Mouse (Mus musculus) layer of hippocampus, postnatal 10 days (tissue): ENCODE measurements around the gene Des. TPM values are rescaled to one million over a fixed set of nuclear protein-coding genes. Genes with fewer than 3 reads are reported as not detected.
A peak's percentile ranks its signal among the peaks of the same experiment; 100 is the strongest.

Experiments used
- DNase-seq, 2 experiments: peaks; one replicate each; pipeline ENCODE4 v3.0.0; 2021; ENCODE audit warnings: low spot score in 2 of 2
- total RNA-seq, 2 experiments: library from RNA; stranded (reverse); gene quantifications; 2 replicates each; pipeline ENCODE4 v1.2.3; 2021

Gene Des
- total RNA-seq, 2 experiments from 2014 or later, result 1.2 to 1.8 TPM

DNA sequence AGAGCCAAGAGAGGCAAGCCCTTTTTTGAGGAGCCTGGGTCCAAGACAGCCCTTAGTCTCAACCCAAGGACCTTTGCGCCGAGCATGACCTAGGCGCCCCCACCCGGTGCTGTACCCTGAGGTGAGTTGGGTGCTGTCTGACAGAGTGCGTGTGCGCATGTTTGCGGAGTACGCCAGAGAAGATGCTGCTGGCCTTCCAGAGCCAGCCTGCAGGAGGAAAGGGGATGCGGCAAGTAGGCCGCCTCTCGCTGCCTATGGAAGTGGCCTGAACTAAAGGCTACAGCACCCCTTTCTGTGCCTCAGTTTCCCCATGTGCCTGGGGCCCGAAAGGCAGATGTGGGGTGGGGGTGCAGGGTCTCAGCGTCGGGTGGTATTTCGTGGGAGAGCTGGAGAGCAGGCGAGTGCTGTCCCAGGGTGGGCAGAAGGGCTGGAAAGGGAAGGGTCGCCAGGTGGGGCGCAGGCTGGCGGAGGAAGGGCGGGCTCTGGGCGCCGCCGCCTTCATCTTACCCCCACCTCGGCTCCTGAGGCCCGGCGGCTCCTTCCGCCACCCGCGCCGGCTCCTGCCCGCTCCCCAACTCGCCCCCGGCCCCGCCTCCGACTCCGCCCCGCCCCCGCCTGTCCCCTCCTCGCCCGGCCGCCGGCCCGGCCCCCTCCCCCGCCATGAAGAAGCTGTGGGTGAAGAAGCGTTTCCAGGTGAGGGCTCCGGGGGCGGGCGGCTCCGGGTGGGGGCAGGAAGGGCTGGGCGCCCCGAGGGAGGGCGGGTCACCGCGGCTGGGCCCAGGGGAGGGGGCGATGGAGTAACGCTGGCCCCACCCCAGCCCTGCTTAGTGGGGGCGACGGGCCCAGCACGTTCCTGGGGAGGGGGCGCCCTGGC lies 21.6 kb downstream of the Des start:
- DNase-seq, result peak; percentile 28 to 63

DNA sequence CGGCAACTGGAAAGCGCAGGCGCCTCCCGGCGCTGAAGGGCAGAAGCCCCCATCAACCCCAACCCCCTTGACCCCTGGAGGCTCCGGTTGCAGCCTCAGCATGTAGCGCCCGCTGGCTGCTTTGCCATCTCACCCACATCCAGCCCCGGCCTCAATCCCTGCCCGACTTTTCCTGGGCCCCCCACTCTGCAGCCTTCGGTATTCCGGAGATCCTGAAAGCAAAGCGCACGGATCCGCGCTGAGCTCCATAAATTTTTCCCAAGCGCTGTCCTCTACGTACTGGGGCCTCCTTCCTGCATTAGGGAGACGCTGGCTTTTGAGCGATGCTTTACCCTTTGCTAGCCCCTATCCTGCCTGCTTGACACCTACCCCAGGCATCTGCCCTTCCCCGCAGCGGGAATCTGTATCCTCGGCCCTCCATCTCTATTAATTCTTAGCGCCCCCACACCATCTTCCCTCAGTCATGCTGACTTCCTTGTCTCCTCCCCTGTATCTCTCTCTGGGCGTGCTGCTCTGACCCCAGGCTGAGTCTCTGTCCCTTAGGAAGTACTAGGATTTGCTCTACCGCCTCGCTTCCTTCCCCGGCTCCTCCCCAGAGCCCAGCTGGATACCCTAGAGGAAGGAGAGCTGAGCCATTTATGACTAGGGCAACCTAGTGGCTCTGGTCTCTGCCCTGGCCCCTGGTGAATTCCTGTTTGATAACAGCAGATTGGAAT lies 22.4 kb downstream of the Des start:
- peak; percentile 37 to 45 for DNase-seq

DNA sequence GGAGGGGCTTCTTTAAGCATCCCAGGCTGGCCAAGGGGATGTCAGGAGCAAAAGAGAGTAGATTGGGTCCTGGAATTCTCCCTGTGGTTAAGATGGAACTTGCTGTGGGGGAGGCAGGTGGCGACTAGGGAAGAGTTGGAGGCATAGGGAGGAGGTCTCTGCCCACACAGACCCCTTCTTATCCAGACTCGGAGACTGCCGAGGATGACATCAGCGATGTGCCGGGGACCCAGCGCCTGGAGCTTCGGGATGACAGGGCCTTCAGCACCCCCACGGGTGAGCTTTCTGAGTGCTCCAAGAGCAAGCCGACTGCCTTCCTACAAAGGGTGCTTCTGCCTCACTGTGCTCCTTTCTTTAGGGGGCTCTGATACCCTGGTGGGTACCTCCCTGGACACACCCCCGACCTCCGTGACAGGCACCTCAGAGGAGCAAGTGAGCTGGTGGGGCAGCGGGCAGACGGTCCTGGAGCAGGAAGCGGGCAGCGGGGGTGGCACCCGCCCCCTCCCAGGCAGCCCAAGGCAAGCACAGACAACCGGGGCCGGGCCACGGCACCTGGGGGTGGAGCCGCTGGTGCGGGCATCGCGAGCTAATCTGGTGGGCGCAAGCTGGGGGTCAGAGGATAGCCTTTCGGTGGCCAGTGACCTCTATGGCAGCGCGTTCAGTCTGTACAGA lies 24.5 kb downstream of the Des start:
- peak in 1 of 2 experiments; percentile 33 for DNase-seq

DNA sequence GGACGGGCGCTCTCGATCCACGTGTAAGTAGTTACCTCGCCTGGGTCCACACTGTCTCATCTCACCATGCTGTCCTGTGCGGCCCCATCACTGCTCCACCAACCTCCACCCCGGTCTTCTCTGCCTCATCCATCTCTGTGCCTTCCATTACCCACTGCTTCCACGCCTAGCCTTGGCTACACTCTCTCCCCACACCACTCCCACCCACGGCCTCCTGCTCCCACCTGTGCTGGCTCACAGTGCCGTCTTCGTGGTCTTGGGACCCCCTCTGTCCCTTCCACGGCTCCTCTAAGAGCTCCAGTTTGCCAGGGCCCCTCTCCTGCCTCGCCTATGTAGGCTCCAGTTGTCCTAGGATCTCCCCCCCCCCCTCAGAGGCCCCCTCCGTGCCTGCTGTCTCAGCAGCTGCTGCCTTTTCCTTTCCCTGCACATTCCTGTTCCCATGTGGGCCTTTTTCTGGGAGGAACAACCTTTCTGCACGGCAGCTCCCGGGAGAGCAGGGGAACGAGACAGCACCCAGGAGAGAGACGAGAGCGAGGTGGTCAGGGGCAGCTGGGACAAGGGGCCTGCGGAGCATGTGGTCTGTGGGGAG lies 25.1 kb downstream of the Des start:
- peak in 1 of 2 experiments; percentile 42 for DNase-seq

DNA sequence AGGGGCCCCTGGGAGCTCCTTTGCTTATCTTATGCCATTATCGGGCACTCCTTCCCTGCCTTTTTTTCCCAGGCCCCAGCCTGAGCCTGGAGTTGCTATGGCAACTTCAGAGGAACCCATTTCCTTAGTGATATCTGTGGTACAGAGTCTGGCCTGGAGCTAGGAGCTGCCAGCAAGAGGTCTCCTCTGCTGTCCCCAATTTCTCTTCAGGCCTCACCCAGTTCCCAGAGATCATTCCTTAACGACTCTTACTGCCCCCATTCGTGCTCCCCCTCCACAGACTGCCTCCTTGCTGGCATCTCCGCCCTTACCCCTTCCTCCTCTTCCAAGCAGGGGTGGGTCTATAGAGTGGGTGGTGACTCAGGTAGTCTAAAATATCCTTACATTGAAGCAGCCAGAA lies 26.0 kb downstream of the Des start:
- DNase-seq, result no peak

DNA sequence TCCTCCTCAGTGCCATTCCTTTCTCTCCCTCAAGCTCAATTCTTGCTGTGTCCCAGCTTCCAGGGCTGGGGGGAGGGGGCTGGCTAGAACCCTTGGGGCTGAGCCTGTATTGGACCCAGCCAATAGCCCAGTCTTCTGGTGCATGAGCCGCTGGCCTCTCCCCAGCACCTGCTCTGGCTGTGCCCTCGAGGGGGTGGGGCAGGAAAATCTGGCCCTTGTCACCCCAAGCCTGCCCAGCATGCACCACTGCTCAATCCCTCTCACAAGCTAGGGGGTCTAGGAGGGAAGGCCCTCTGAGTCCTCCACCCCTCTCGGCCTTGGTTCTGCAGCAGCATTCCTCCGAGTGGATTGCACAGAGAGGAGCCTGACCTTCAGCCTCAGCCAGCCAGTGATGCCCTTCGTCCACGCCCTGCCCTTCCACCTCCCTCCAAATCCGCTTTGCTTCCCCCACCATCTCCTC lies 27.4 kb downstream of the Des start:
- DNase-seq, result no peak

DNA sequence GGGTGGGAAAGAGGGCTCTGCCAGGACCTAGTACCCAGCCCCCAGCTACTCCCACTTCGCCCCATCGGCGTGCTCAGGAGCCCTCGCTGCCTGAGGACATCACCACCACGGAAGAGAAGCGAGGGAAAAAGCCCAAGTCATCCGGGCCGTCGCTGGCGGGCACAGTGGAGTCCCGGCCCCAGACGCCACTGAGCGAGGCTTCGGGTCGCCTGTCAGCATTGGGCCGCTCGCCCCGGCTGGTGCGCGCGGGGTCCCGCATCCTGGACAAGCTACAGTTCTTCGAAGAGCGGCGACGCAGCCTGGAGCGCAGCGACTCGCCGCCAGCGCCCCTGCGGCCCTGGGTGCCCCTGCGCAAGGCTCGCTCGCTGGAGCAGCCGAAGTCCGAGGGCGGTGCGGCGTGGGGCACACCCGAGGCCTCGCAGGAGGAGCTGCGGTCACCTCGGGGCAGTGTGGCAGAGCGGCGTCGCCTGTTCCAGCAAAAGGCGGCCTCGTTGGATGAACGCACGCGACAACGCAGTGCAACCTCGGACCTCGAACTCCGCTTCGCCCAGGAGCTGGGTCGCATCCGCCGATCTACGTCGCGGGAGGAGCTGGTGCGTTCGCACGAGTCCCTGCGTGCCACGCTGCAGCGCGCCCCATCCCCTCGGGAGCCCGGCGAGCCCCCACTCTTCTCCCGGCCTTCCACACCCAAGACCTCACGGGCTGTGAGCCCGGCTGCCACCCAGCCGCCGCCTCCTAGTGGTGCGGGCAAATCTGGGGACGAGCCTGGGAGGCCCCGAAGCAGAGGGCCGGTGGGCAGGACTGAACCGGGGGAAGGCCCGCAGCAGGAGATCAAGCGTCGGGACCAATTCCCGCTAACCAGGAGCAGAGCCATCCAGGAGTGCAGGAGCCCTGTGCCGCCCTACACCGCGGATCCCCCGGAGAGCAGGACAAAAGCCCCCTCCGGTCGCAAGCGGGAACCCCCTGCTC lies 28.1 kb downstream of the Des start:
- DNase-seq, result peak in 1 of 2 experiments; percentile 50

DNA sequence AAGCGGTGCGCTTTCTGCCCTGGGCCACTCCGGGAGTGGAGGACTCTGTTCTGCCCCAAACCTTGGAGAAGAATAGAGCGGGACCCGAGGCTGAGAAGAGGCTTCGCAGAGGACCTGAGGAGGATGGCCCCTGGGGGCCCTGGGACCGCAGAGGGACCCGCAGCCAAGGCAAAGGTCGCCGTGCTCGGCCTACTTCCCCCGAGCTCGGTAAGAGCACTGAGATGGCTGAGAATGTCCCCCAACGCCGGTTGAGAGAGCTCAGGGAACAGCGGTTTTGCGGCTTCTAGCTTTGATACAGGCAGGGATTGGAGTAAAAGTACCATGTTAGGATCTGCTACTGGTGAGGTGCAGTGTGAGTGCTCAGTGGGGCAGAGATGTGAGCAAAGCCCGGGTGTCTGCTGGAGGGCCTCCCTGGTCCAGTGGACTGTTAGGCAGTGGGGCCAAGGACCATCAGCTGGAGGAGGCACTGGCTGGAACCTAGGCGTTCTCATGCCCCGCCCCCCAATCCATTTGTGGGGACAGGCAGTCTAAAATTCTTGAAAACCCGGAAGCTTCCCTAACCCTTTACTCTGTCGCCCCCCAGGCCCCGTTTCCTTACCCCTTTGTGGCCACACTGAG lies 28.9 kb downstream of the Des start:
- no peak for DNase-seq

DNA sequence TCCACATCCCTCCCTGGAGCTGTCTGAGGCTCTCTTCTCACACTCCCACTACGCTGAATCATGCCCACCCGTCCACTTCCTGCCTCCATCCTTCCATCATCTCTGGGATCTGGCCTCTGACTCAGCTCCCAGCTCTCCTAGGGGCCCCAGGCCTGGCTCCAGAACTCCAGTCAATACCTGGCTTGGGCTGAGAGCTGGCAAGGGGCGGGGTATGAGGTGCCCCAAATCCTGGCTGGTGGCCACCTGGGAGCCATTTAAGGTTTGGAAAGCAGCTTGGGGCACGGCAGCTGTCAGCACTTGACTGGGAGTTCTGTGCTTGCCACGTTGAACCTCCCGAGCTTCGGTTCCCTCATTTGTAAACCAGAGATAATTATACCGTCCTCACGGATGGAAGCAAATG lies 33.0 kb downstream of the Des start:
- peak; percentile 60 to 63 for DNase-seq

DNA sequence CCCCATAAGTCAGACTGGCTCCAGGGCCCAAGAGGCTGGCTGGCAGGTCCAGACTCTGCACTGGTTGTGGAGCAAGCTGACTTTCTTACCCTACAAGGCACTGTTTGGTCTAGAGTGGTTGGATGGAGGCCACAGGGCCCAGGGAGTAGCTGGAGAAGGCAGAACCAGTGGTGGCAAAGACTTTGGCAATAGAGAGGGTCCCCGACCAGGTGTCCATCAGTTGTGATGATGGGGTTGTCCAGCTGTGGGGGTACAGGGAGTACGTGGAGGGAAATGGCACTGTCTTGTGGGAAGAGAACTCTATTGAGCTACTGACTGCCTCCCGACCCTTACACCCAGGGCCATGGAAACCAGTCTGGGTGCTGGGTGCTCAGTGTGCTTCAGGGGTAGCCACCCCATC lies 33.7 kb downstream of the Des start:
- no peak for DNase-seq

DNA sequence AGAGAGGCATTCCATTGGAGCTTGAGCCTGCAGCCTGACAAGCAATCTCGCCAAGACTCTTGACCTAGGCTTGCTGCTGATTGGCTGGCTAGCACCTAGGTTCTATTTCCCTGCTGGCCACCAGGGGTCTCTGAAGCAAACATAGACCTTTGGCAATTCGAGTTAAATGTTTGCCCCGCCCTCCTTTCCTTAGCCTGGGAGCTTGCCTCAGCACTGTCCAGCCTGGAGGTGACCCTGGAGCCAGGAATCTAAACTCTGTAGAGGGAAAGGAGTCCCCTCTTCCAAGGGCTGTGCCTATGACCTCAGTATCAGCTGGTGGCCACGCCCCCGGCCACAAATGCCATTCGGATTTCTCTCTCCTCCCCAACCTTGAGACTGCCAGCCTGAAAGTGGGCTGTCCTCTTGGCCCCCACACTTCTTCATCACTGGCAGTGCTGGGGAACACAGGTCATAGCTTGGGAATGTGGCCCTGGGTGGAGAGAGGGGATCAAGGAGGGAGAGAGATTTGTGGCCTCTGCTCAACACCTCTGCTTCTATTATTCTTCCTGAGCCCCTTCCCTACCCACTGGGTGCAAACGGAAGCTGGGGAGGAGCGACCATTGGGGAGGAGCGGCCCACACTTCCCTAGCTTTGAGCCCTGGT lies 38.8 kb downstream of the Des start:
- DNase-seq, result peak; percentile 61 to 69

DNA sequence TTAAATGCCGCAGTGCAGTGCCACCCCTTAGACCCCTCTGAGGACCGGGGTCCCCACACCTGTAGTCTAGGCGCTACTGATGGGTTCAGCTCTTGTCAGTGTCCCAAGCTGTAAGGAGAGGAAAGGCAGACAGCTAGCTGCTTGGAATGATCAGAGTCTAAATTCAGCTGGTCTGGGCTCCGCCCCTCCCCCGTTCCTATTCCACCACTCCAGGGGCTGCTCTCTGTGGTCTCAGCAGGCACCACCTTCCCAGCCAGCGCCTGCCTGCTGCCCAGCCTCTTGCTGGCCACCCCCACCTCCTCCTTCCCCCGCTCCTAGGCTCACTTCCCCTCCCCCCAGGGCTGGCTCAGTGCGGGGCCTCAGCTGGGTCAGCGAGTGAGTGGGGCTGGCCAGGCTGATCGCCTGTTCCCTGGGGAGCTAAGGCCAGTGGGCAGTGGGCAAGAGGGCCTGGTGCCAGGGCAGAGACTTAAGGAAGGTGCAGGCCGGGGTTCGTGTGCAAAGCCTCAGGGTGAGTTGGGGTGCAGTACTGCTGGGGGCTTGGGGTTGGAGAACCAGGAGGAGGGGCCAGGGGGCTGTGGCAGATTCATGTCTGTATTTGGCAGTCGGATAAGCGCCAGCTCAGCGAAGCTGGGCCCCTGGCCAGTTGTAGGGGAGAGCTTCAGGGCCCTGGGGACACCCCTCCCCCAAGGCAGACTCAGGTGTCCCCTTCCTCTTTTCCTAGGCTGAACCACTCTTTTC lies 39.8 kb downstream of the Des start:
- DNase-seq, result peak; percentile 63 to 75

DNA sequence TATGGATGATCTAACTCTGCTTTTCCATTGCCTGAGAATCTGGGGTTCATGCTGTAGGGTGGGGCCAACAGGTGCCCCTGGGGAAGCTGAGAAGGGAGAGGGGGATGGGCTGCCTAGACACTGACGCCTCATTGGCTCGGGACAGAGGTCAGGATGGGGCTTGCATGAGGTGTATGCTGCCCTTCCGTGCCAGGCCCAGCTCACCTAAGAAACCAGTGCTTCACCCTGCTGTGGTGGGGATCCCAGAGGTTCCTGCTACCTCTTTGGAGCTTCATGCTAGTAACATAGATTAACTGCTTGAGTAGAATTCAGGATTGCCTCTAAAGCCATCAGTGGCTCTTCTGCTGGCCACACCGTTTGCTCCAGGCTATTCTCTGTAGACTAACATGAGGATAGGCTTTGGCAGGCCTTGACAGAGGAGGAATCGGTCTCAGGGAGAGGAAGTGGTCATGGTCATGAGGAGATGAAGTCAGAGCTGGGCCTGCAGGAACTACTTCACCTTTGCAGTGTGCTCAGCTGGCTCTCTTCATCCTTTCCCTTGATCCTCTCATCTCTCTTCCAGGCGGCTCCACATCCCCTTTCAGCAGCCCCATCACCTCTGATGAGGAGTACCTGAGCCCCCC lies 40.5 kb downstream of the Des start:
- no peak for DNase-seq

DNA sequence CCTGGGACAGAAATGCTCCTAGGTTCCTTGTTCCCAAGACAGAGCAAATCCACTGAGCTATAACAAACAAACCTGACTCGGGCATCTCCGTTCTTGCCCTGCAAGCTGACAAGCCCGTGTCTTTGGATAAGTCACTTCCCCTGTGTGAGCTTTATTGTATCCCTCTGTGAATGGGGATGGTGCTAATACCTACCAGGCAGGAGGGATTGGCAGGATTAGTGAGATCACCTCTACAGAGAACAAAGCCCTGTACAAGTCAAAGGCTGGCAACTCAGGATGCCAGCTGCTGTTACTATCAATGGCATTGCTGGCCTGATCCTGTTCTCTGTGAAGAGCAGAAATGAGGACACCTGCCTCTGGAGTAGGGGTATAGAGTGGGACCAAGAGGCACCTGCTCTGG lies 45.4 kb downstream of the Des start:
- no peak for DNase-seq

DNA sequence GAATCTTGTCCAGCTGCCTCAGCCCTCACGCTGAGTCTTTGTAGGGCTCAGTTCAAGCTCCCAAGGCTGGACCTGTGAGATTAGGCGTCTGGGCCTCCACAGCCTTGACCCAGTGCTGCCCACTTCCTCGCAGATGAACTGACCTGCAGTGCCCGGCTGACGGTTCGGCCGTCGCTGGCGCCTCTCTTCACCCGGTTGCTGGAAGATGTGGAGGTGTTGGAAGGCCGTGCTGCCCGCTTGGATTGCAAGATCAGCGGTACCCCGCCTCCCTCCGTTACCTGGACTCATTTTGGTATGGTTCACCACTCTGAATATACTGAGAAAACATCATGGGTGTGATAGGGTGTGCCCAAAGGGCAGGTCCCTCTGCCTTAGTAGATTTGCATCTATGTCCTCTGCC lies 46.0 kb downstream of the Des start:
- DNase-seq, result no peak

DNA sequence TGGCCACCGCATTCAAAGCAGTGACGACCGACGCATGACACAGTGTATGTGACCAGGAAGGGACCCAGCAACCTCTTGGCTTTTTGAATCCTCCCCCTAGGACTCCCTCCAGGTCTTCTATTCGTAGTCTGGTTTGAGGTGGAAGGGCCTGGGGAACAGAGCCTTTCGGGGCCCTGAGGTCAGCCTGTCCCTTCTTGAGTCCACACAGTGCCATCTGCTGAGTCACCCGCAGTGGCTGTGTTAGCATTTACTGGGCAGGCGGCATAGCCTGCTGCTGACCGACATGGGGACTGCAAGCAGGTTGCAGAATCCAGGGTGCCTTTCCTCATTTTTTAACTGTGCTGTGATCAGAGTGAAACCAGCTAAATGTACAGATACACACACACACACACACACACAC lies 46.9 kb downstream of the Des start:
- no peak for DNase-seq

DNA sequence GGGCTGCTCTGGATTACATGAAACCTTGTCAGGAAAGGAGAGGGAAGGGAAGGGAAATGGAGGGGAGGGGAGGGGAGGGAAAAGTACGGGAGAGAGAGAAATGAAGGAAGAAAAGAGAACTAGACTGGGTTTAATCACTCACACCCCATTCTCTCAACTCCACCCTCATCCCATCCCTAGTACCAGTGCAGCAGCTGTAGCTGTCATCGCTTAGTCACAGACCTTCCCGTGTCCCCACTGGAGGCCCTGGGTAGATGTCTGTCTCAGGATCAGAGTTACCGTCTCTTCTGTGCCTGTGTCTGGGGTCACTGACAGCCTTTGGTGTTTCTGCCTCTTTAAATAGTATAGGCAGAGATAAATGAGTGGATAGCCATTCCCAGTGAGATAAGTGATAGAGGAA lies 48.1 kb downstream of the Des start:
- no peak for DNase-seq

DNA sequence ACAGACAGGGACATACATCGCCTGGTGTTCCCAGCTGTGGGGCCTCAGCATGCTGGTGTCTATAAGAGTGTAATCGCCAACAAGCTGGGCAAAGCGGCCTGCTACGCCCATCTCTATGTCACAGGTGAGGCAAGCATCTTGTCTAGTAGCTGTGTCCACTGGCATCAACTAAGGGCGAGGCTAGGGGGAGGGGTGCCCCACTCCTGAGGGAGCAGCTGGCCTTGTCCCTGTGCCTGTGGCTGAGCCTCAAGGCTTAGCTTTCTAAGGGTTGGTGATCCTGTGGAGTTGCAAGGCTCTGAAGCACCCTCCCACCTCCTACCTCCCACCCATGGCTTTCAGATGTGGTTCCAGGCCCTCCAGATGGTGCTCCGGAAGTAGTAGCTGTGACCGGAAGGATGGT lies 49.8 kb downstream of the Des start:
- DNase-seq, result no peak
